Mouse (Mus musculus): ENCODE data around the gene Ralgapa2. TPM values are rescaled to one million over a fixed set of nuclear protein-coding genes. Genes with fewer than 3 reads are reported as not detected.

Ralgapa2 gene
- polyA plus RNA-seq, 1 experiment from 2014 or later: 3.6 TPM

DNA sequence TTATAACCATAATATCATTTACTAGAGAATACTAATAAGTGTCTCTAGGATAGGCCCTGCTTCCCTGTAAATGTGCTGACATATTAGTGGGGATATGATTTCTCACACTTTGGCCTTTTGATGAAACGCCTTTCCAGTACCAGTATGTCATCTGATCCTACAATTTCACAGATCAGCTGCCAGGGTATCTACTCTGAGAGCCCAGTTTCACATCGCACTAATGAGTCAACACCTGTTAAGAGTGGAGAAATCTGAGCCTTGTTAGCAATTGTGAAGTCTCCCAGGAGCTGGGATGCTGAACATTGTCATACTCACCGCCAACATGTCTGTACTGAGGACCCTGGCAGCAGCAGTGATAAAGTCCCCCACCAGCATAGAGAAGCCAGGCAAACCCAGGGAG is 151.1 kb downstream of the Ralgapa2 start:
- Histone ChIP-seq H3K4me1 (replicated peaks; ENCODE audit: insufficient read depth, low read length) (no peaks in the 10 kb centered on the region), H3K4me2 (ENCODE audit: low read length) (no peak overlapping the region), H3K4me3 (replicated peaks; ENCODE audit: low read depth, low read length) (no peak overlapping the region), H3K36me3 (ENCODE audit: insufficient read depth, low read length) (no peaks in the 10 kb centered on the region), H3K27me3 (ENCODE audit: insufficient read depth, low read length) (no peaks in the 10 kb centered on the region), H3K27ac (no peak overlapping the region), H3K9me3 (replicated peaks; ENCODE audit: low read length) (no peaks in the 10 kb centered on the region), H3K9ac (ENCODE audit: low read depth, low read length) (no peak overlapping the region)
- ATAC-seq (replicated peaks; ENCODE audit: low FRiP score, low read depth) (no peak), DNase-seq (ENCODE audit: low spot score) (no peak)
- TF ChIP-seq CTCF (IDR thresholded peaks at IDR 0.05; ENCODE audit: low read depth): no peak
- WGBS: 55% methylated on average over 3 of the region's 3 CpGs

DNA sequence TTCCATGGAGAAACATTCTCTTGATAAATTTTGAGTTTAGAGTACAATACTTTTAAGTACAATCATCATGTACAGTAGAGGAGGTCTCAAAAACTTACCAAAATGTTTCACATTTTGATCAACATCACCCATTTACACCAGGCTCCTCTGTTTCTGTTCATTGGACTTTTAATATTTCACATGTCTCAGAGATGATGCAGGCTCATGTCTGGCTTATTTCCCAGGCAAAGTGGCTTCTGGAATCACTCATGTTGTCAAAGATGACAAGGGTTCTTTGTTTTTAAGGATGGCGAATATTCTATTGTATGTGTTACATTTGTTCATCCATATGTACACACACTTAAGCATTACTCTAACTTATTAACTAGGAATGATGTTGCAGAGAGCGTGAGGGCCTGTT is 152.5 kb downstream of the Ralgapa2 start:
- DNase-seq (ENCODE audit: low spot score): no peak
- no peaks in the 10 kb centered on the region for H3K36me3 ChIP-seq (ENCODE audit: insufficient read depth, low read length)
- no peaks in the 10 kb centered on the region for H3K4me1 ChIP-seq (replicated peaks; ENCODE audit: insufficient read depth, low read length)
- no peak overlapping the region for H3K4me3 ChIP-seq (replicated peaks; ENCODE audit: low read depth, low read length)
- H3K4me2 ChIP-seq (ENCODE audit: low read length): no peak overlapping the region
- 85% methylated on average over 2 of the region's 2 CpGs for WGBS
- TF ChIP-seq CTCF (IDR thresholded peaks at IDR 0.05; ENCODE audit: low read depth): no peak
- no peaks in the 10 kb centered on the region for H3K9me3 ChIP-seq (replicated peaks; ENCODE audit: low read length)
- ATAC-seq (replicated peaks; ENCODE audit: low FRiP score, low read depth): no peak
- H3K27ac ChIP-seq: no peak overlapping the region
- H3K9ac ChIP-seq (ENCODE audit: low read depth, low read length): no peak overlapping the region
- H3K27me3 ChIP-seq (ENCODE audit: insufficient read depth, low read length): no peaks in the 10 kb centered on the region

DNA sequence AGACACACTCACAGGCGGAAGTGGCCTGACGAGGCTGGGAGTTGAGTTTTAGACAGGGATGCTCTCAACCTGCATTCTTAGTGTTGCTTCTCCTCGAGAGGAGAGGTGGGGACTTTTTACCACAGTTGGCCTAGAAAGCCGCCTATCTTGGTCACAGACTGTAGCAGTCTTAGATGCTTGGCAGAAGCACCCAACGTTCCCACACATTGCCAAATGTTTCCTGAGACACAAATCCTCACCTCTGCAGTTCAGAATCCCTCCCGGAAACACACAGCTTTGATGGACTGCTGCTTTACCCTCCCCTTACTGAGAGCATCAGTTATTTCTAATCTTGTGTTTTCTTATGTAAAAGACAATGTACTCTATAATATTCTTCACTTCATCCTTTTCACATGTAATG is 155.6 kb downstream of the Ralgapa2 start:
- no peak overlapping the region for H3K9ac ChIP-seq (ENCODE audit: low read depth, low read length)
- no peaks in the 10 kb centered on the region for H3K9me3 ChIP-seq (replicated peaks; ENCODE audit: low read length)
- no peaks in the 10 kb centered on the region for H3K27me3 ChIP-seq (ENCODE audit: insufficient read depth, low read length)
- DNase-seq (ENCODE audit: low spot score) (no peak), ATAC-seq (replicated peaks; ENCODE audit: low FRiP score, low read depth) (no peak)
- H3K4me2 ChIP-seq (ENCODE audit: low read length): no peak overlapping the region
- no peak overlapping the region for H3K4me3 ChIP-seq (replicated peaks; ENCODE audit: low read depth, low read length)
- H3K4me1 ChIP-seq (replicated peaks; ENCODE audit: insufficient read depth, low read length): no peaks in the 10 kb centered on the region
- WGBS: 79% methylated on average over 6 of the region's 6 CpGs
- no peak for TF ChIP-seq CTCF (IDR thresholded peaks at IDR 0.05; ENCODE audit: low read depth)
- no peak overlapping the region for H3K27ac ChIP-seq
- H3K36me3 ChIP-seq (ENCODE audit: insufficient read depth, low read length): no peaks in the 10 kb centered on the region

DNA sequence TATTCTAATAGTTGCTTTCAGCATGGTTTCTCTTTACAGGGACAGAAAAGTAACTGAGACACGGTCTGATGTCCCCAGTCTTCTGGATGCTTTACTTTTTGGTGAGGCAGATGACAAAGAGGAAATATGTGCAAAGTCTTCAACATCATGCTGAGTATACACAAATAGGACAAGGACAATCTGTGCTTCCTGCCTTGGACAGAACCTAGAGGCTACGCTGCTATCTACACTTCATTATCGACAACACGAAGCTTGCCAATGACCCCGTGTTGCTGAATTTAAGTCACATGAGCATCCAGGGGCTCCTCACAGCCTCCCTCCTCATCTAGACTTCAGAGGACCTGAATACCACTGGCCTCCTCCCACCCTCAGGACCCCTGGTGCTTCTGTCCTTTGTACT is 161.9 kb downstream of the Ralgapa2 start:
- no peak for ATAC-seq (replicated peaks; ENCODE audit: low FRiP score, low read depth)
- Histone ChIP-seq H3K27ac (no peak overlapping the region), H3K4me2 (ENCODE audit: low read length) (no peak overlapping the region), H3K4me3 (replicated peaks; ENCODE audit: low read depth, low read length) (no peak overlapping the region), H3K9me3 (replicated peaks; ENCODE audit: low read length) (no peaks in the 10 kb centered on the region), H3K36me3 (ENCODE audit: insufficient read depth, low read length) (no peaks in the 10 kb centered on the region; the same call in 1 of the 2 replicates), H3K4me1 (replicated peaks; ENCODE audit: insufficient read depth, low read length) (no peaks in the 10 kb centered on the region), H3K9ac (ENCODE audit: low read depth, low read length) (no peak overlapping the region), H3K27me3 (ENCODE audit: insufficient read depth, low read length) (no peaks in the 10 kb centered on the region)
- TF ChIP-seq CTCF (IDR thresholded peaks at IDR 0.05; ENCODE audit: low read depth): no peak
- DNase-seq (ENCODE audit: low spot score): no peak
- WGBS: 93% methylated on average over 5 of the region's 5 CpGs

DNA sequence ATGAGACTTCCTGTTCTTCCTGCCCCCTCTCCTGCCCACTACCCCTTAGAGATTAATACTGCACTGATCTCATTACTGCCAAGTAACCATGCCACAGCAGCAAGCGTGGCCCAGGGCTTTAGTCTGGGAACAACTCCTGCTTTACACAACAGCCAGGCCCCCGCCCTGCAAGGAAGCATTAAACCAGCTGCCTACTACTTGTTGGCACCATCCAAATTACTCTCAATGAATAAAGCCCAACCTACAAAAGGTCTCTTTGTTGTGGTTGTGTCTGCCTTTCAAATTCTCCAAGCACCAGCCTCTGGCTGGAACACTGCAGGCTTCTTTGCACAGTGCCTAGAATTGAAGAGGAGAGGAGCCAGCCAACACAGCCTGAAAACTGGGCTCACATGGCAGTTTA is 164.2 kb downstream of the Ralgapa2 start:
- no peak for DNase-seq (ENCODE audit: low spot score)

DNA sequence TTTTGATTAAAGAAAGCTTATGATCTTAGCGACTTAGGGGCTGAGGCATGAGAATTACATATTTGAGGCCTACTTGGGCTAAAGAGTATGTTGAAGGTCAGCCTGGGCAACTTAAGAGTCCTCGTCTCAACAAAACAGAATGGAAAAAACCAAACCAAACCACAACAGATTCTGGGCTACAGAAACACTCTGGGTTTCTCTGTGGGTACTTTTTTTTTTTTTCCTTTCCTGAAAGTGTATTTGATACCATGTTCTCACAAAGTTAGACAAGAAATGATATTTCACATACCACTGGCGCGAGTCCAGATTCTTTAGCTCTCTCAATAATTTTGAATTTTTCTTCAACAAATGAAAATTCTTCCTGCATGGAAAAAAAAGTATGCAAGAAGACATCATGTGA is 172.1 kb downstream of the Ralgapa2 start:
- ATAC-seq (replicated peaks; ENCODE audit: low FRiP score, low read depth) (no peak), DNase-seq (ENCODE audit: low spot score) (no peak)
- no peaks in the 10 kb centered on the region for H3K9me3 ChIP-seq (replicated peaks; ENCODE audit: low read length)
- no peak for TF ChIP-seq CTCF (IDR thresholded peaks at IDR 0.05; ENCODE audit: low read depth)
- no peak overlapping the region for H3K9ac ChIP-seq (ENCODE audit: low read depth, low read length)
- H3K36me3 ChIP-seq (ENCODE audit: insufficient read depth, low read length): no peaks in the 10 kb centered on the region
- no peaks in the 10 kb centered on the region for H3K4me1 ChIP-seq (replicated peaks; ENCODE audit: insufficient read depth, low read length)
- H3K27me3 ChIP-seq (ENCODE audit: insufficient read depth, low read length): no peaks in the 10 kb centered on the region
- H3K4me2 ChIP-seq (ENCODE audit: low read length): no peak overlapping the region
- WGBS: 98% methylated on average over 4 of the region's 4 CpGs
- H3K27ac ChIP-seq: no peak overlapping the region
- H3K4me3 ChIP-seq (replicated peaks; ENCODE audit: low read depth, low read length): no peak overlapping the region

More for the DNA sequence above, 164.2 kb downstream of the Ralgapa2 start:
- H3K27ac ChIP-seq: no peak overlapping the region
- no peaks in the 10 kb centered on the region for H3K4me1 ChIP-seq (replicated peaks; ENCODE audit: insufficient read depth, low read length)
- H3K9me3 ChIP-seq (replicated peaks; ENCODE audit: low read length): no peaks in the 10 kb centered on the region
- no peaks in the 10 kb centered on the region for H3K27me3 ChIP-seq (ENCODE audit: insufficient read depth, low read length)
- WGBS: 76% methylated on average over 2 of the region's 2 CpGs
- no peak overlapping the region for H3K9ac ChIP-seq (ENCODE audit: low read depth, low read length)
- no peak overlapping the region for H3K4me2 ChIP-seq (ENCODE audit: low read length)
- no peak for TF ChIP-seq CTCF (IDR thresholded peaks at IDR 0.05; ENCODE audit: low read depth)
- no peaks in the 10 kb centered on the region; the same call in 1 of the 2 replicates for H3K36me3 ChIP-seq (ENCODE audit: insufficient read depth, low read length)
- H3K4me3 ChIP-seq (replicated peaks; ENCODE audit: low read depth, low read length): no peak overlapping the region
- no peak for ATAC-seq (replicated peaks; ENCODE audit: low FRiP score, low read depth)

DNA sequence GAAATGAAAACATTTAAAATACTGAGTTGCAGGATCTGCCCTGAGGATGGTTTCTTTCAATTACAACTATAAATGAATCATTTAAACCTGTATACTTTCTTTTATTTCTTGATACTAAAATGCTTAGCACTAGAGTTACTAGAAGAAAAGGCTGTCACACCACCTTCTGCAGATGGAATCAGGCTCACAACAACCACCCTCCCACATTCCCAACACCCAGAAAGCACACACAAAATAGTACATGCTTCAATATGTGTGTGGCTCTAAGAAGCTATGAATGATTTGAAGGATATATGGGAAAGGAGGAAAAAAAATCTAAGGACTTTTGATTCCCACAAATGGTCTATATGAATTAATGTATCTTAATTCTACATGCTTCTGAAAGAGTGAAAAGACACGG is 174.6 kb downstream of the Ralgapa2 start:
- DNase-seq (ENCODE audit: low spot score) (no peak), ATAC-seq (replicated peaks; ENCODE audit: low FRiP score, low read depth) (no peak)
- Histone ChIP-seq H3K4me2 (ENCODE audit: low read length) (no peak overlapping the region), H3K27me3 (ENCODE audit: insufficient read depth, low read length) (no peaks in the 10 kb centered on the region), H3K9me3 (replicated peaks; ENCODE audit: low read length) (no peaks in the 10 kb centered on the region), H3K4me1 (replicated peaks; ENCODE audit: insufficient read depth, low read length) (no peaks in the 10 kb centered on the region), H3K36me3 (ENCODE audit: insufficient read depth, low read length) (no peaks in the 10 kb centered on the region), H3K9ac (ENCODE audit: low read depth, low read length) (no peak overlapping the region), H3K4me3 (replicated peaks; ENCODE audit: low read depth, low read length) (no peak overlapping the region), H3K27ac (no peak overlapping the region)
- TF ChIP-seq CTCF (IDR thresholded peaks at IDR 0.05; ENCODE audit: low read depth): no peak
- WGBS: 81% methylated on average over 1 of the region's 1 CpGs

All from kidney, postnatal 0 days (tissue).